Mouse (Mus musculus) embryonic facial prominence, embryonic 15.5 days (tissue): ENCODE results near the gene Rgs6. TPM values are rescaled to one million over a fixed set of nuclear protein-coding genes. Genes with fewer than 3 reads are reported as not detected.

Experiments used
- ATAC-seq: fragments of 200-750 bp; cut with Nextera tagmentation; 2 replicates; pipeline ENCODE4 v1.8.0; 2017; ENCODE audit warnings: low read depth, moderate TSS enrichment; ENCODE audit not compliant: insufficient number of reproducible peaks, low FRiP score, low TSS enrichment
- H3K27ac ChIP-seq: fragments of 300-500 bp; sonication (generic); replicated peaks from 2 replicates; pipeline ENCODE4 v1.5.1; 2015; ENCODE audit warnings: mild to moderate bottlenecking, inconsistent platforms
- H3K27me3 ChIP-seq: fragments of 300-500 bp; sonication (generic); 2 replicates; pipeline ENCODE4 v1.6.1; 2015; ENCODE audit warnings: inconsistent platforms
- H3K36me3 ChIP-seq: fragments of 300-500 bp; sonication (generic); 2 replicates; pipeline ENCODE4 v1.6.1; 2015; ENCODE audit warnings: mild to moderate bottlenecking, inconsistent platforms
- H3K4me1 ChIP-seq: fragments of 300-500 bp; sonication (generic); 2 replicates; pipeline ENCODE4 v1.6.1; 2015; ENCODE audit warnings: inconsistent platforms
- H3K4me2 ChIP-seq: fragments of 300-500 bp; sonication (generic); replicated peaks from 2 replicates; pipeline ENCODE4 v1.6.1; 2015; ENCODE audit warnings: mild to moderate bottlenecking, inconsistent platforms
- H3K4me3 ChIP-seq: fragments of 300-500 bp; sonication (generic); replicated peaks from 2 replicates; pipeline ENCODE4 v1.5.1; 2015; ENCODE audit warnings: mild to moderate bottlenecking, inconsistent platforms
- H3K9ac ChIP-seq: fragments of 300-500 bp; sonication (generic); 2 replicates; pipeline ENCODE4 v1.6.1; 2015; ENCODE audit warnings: inconsistent platforms
- H3K9me3 ChIP-seq: fragments of 300-500 bp; sonication (generic); replicated peaks from 2 replicates; pipeline ENCODE4 v1.6.1; 2016; ENCODE audit warnings: inconsistent platforms
- WGBS: fragments of 180-500 bp; shearing (Covaris S2); methylation state at CpG from one replicate; pipeline ENCODE4 v1.1.7; 2015; 5-methylcytosine and 5-hydroxymethylcytosine counted together
- polyA plus RNA-seq: library from polyadenylated mRNA; unstranded; fragments of >200 nt; fragmentation: Nextera tagmentation; extraction: Ambion mirVana; gene quantifications from 2 replicates; pipeline ENCODE4 v1.2.1, GENCODE M21; 2015

The Rgs6 gene
- polyA plus RNA-seq, 1 experiment from 2014 or later: 5.3 TPM

DNA sequence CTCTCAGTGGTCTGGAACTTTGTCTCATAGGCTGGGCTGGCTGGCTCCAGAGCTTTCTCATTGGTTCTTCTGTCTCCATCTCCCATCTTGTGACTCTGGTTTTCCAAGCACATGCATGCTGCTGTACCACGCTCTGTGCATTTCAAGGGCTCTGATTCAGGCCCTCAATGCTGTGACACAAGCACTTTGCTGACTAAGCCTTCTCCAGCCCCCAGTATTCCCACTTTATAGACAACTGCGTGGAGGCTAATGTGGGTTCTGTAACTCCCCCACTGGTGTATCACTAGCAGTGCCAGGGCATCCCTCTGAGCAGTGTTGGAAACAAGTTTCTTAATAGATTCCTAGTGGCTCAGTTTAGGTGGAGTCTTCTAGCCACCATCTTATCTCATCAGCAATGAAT lies 174.0 kb downstream of the Rgs6 start:
- Histone ChIP-seq H3K4me1 (0 out of 2 replicates have a peak, but pooled peaks cover 6% of the 10 kb centered on the region), H3K9me3 (no peaks in the 10 kb centered on the region), H3K27ac (no peak overlapping the region), H3K36me3 (no peaks in the 10 kb centered on the region), H3K4me3 (no peak overlapping the region), H3K9ac (no peak overlapping the region), H3K27me3 (no peaks in the 10 kb centered on the region), H3K4me2 (no peak overlapping the region)
- WGBS: 87% methylated on average over 2 of the region's 2 CpGs
- ATAC-seq: no peak

DNA sequence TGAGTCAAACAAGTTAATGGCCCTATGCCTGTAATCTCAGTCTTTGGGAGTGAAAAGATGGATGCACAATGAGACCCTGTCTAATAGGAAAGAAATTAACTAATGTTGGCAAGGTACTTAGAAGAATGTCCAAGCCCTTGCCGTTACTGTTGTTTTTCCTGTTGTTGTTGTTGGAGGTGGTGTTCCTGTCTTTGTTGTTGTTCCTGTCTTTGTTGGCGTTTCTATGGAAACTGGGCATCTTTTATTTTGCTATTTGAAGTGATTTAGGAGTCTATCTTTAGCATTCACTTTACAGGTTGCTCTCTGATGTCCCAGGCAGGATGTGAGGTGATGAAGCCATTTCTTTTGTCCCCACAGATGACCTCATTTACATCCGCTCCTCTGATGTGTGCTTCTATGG lies 180.6 kb downstream of the Rgs6 start:
- H3K36me3 ChIP-seq: no peaks in the 10 kb centered on the region
- no peak overlapping the region for H3K4me2 ChIP-seq
- H3K27me3 ChIP-seq: no peaks in the 10 kb centered on the region
- no peak for ATAC-seq
- no peaks in the 10 kb centered on the region for H3K4me1 ChIP-seq
- H3K9me3 ChIP-seq: no peaks in the 10 kb centered on the region
- no peak overlapping the region for H3K9ac ChIP-seq
- H3K4me3 ChIP-seq: no peak overlapping the region
- H3K27ac ChIP-seq: no peak overlapping the region
- 84% methylated on average over 3 of the region's 3 CpGs for WGBS

DNA sequence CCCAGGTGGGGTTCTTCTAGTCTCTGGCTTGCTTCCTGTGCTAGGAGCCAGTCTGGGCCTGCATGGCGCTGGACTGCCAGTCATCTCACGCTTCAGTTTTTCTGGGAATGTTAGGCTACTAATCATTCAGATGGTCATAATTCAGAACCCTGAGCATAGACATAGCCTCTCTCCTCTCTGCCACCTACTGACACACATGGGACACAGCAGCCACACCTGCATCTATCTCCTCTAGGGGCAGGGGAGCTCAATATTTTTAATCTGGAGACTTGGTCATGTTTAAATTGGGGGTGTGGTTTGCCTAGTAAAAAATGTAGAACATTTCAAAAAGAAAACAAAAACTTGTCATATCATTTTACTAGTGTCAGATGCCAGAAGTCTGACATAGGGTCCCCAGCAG lies 184.1 kb downstream of the Rgs6 start:
- H3K9me3 ChIP-seq: no peaks in the 10 kb centered on the region
- WGBS: 85% methylated on average over 2 of the region's 2 CpGs
- H3K4me3 ChIP-seq: no peak overlapping the region
- ATAC-seq: no peak
- no peak overlapping the region for H3K4me2 ChIP-seq
- H3K4me1 ChIP-seq: no peaks in the 10 kb centered on the region
- no peak overlapping the region for H3K27ac ChIP-seq
- H3K27me3 ChIP-seq: no peaks in the 10 kb centered on the region
- no peak overlapping the region for H3K9ac ChIP-seq
- no peaks in the 10 kb centered on the region for H3K36me3 ChIP-seq

DNA sequence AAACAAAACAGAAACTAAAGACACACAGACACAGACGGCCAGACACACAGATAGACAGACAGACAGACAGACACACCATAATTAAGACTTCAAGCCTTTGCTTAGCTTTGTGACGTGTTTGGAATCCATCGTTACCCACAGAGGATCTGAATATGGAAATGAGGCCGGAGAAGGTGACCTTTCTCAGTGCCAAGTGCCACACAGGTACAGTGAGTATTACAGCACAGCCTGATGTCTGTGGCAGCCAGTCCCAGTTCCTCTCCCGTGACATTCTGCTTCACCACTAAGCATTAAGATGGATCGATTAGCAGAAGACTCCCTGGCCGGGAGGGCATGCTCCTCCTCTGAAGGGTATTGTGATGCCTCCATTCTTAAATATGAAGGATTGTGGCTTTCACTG lies 186.5 kb downstream of the Rgs6 start:
- H3K4me3 ChIP-seq: no peak overlapping the region
- 84% methylated on average over 7 of the region's 7 CpGs for WGBS
- H3K27me3 ChIP-seq: no peaks in the 10 kb centered on the region
- no peaks in the 10 kb centered on the region for H3K9me3 ChIP-seq
- H3K9ac ChIP-seq: no peak overlapping the region
- ATAC-seq: no peak
- no peak overlapping the region for H3K4me2 ChIP-seq
- H3K27ac ChIP-seq: no peak overlapping the region
- no peaks in the 10 kb centered on the region for H3K36me3 ChIP-seq
- H3K4me1 ChIP-seq: no peaks in the 10 kb centered on the region

DNA sequence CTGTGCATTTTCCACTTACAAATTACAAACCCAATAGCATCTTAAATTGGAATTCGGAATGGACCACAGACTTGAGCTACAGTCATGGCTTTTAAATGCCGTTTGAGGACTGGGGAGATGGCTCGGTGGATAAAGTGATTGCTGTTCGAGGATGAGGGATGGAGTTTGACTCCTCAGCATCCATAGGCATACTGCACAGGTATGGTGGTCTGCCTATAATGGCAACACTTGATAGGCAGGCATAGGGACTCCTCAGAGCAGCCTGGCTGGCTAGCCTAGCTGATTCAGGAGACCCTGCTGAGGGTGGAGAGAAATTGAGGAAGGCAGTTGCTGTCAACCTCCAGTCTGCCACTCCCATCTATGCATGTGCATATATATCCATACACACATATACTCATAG lies 188.6 kb downstream of the Rgs6 start:
- H3K27me3 ChIP-seq: no peaks in the 10 kb centered on the region
- H3K9ac ChIP-seq: no peak overlapping the region
- no peaks in the 10 kb centered on the region for H3K36me3 ChIP-seq
- H3K4me1 ChIP-seq: no peaks in the 10 kb centered on the region
- no peaks in the 10 kb centered on the region for H3K9me3 ChIP-seq
- no peak for ATAC-seq
- H3K4me2 ChIP-seq: no peak overlapping the region
- H3K4me3 ChIP-seq: no peak overlapping the region
- WGBS: 82% methylated on average over 4 of the region's 4 CpGs
- H3K27ac ChIP-seq: no peak overlapping the region

DNA sequence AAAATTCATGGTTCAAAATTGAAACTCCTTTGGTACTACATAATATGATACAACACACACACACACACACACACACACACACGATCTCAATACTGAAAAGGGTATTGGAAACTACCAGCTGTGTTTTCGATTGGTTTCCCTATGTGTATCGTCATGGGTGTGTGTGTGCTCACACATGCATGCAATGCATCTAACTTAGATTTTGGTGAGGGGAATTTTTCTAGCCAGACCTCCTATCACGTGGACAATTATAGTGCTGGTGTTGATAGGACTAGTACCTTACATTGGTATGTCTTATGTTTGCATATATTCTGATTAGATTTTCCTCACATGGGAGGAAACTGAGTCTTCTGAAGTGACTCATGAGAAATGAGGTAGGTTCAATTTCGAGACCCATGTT lies 192.8 kb downstream of the Rgs6 start:
- Histone ChIP-seq H3K4me2 (no peak overlapping the region), H3K36me3 (no peaks in the 10 kb centered on the region), H3K4me1 (no peaks in the 10 kb centered on the region), H3K9ac (no peak overlapping the region), H3K4me3 (no peak overlapping the region), H3K27me3 (no peaks in the 10 kb centered on the region), H3K9me3 (no peaks in the 10 kb centered on the region), H3K27ac (no peak overlapping the region)
- WGBS: 80% methylated on average over 5 of the region's 5 CpGs
- ATAC-seq: no peak

DNA sequence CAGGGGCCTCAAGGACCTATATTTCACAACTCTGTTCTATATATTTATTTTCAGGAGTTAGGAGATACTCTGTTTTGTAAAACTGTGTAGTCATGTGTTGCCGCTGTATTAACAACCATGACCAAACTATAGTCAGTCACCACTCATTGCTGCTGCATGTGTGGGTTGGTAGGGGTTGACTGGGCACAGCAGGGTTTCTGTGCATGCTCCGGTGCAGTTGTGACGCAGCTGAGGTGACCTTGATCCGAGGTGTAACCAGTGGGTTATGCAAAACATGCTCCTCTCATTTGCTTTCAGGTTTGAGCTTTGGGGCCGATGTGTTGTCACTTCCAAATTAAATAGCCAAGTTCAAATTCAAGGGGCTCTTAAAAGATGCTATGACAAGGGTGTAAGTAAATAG lies 193.3 kb downstream of the Rgs6 start:
- Histone ChIP-seq H3K9me3 (no peaks in the 10 kb centered on the region), H3K36me3 (no peaks in the 10 kb centered on the region), H3K4me3 (no peak overlapping the region), H3K4me2 (no peak overlapping the region), H3K9ac (no peak overlapping the region), H3K27me3 (no peaks in the 10 kb centered on the region), H3K4me1 (no peaks in the 10 kb centered on the region), H3K27ac (no peak overlapping the region)
- ATAC-seq: no peak
- WGBS: 78% methylated on average over 5 of the region's 5 CpGs

DNA sequence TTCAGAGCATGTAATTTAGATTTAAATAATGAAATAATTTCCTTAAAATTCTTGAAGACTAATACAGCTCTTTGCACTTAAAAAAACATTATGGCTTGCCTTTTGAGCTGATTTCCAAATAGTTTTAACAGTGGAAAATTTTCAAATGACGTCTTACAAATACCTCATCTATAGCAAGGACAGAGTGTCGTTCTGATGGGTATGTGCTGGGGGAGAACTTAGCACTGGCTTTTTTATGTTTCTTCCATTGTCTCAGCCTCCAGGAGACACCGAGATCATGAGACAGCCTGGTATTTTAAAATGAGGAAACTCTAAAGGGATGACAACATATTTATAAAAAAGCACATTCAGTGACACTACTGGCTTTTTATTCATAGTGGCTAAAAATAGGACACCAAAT lies 204.0 kb downstream of the Rgs6 start:
- Histone ChIP-seq H3K9ac (no peak overlapping the region), H3K27ac (no peak overlapping the region), H3K27me3 (no peaks in the 10 kb centered on the region), H3K9me3 (no peaks in the 10 kb centered on the region), H3K4me3 (no peak overlapping the region), H3K4me1 (no peaks in the 10 kb centered on the region), H3K36me3 (no peaks in the 10 kb centered on the region), H3K4me2 (no peak overlapping the region)
- ATAC-seq: no peak
- WGBS: 73% methylated on average over 3 of the region's 3 CpGs

DNA sequence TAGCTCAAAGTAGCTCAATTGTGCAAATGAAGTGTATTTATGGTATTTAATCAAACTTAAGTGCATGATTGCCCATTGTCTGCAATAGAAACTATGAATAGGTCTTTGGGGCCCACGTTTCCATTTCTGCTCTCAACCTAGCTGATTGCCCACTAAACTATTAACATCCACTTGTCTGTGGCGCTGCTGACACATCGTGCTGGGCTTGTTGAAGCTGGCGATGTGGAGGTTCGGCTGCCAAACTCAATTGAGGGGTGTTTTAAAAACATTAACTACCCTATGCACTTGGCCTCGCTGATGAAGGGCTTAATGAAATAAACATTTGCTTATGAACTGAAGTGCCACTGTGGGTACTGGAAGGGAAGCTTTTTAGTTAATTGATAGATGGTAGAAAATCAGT lies 211.8 kb downstream of the Rgs6 start:
- Histone ChIP-seq H3K27me3 (no peaks in the 10 kb centered on the region), H3K4me1 (no peaks in the 10 kb centered on the region), H3K36me3 (no peaks in the 10 kb centered on the region), H3K9me3 (no peaks in the 10 kb centered on the region), H3K9ac (no peak overlapping the region), H3K4me3 (no peak overlapping the region), H3K4me2 (no peak overlapping the region), H3K27ac (no peak overlapping the region)
- 73% methylated on average over 6 of the region's 6 CpGs for WGBS
- no peak for ATAC-seq

DNA sequence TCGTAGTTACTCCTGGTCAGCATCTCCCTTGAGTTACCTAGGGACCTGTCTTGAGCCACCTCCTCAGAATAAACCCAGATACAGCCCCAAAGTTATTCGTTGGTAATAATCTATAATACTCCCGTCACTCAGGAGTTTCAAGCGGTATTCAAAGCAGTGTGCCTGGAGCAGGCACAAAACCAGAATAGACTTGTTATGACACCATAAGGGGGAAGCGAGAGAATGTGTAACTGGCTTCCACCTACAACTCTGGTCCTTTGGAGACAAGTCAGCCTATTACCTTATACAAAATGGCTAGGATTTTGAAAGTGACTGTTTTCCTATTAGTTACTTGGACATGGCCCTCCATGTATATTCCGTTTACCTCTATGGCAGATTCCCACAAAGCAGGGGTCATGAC lies 213.6 kb downstream of the Rgs6 start:
- 77% methylated on average over 6 of the region's 6 CpGs for WGBS
- ATAC-seq: no peak

DNA sequence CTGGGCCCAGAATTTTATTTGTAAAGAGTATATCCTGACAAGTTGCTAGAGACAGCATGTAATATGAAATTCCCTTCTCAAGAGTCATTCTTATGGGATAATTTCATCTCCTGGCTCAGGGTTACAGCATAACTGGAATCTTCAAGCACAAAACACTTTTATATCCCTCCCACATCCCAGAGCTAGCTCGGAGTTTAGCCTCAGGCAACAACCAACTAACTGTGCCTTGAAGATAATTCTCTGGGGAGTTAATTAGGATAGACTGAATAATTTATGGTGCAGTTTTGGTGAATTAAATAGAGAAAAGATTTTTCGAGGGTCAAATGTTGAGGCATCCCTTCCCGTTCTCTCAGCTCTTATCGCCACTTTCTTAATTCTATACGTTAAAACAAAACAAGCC lies 214.6 kb downstream of the Rgs6 start:
- WGBS: 64% methylated on average over 5 of the region's 5 CpGs
- Histone ChIP-seq H3K9ac (no peak overlapping the region), H3K4me1 (no peaks in the 10 kb centered on the region), H3K36me3 (no peaks in the 10 kb centered on the region), H3K9me3 (no peaks in the 10 kb centered on the region), H3K4me2 (no peak overlapping the region), H3K4me3 (no peak overlapping the region), H3K27ac (no peak overlapping the region), H3K27me3 (no peaks in the 10 kb centered on the region)
- ATAC-seq: no peak

More for the DNA sequence above, 213.6 kb downstream of the Rgs6 start:
- H3K27me3 ChIP-seq: no peaks in the 10 kb centered on the region
- no peaks in the 10 kb centered on the region for H3K9me3 ChIP-seq
- H3K4me3 ChIP-seq: no peak overlapping the region
- H3K27ac ChIP-seq: no peak overlapping the region
- H3K4me1 ChIP-seq: no peaks in the 10 kb centered on the region
- no peak overlapping the region for H3K4me2 ChIP-seq
- no peak overlapping the region for H3K9ac ChIP-seq
- H3K36me3 ChIP-seq: no peaks in the 10 kb centered on the region

DNA sequence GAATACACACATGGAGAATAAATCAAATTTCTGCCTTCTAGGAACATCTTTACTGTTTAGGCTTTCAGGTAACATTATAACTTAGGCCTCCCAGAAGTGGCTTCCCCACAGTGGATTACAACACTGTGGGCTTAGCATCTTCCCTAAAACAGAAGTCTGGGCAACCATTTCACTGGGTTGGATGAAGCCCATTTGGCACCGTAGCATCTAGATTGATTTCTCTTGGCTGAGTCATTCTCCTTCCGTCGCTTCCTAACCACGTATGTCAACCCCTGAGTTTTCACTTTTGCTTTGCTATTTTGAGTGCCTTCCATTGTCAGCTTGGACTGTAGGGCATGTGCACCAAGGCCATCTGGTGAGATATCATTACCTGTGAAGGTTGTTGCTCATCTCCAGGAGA lies 217.1 kb downstream of the Rgs6 start:
- Histone ChIP-seq H3K27ac (no peak overlapping the region), H3K4me3 (no peak overlapping the region), H3K36me3 (no peaks in the 10 kb centered on the region), H3K9me3 (no peaks in the 10 kb centered on the region), H3K4me1 (no peaks in the 10 kb centered on the region), H3K27me3 (no peaks in the 10 kb centered on the region), H3K4me2 (no peak overlapping the region), H3K9ac (no peak overlapping the region)
- ATAC-seq: no peak
- 88% methylated on average over 4 of the region's 4 CpGs for WGBS
